Mouse (Mus musculus): Measurements from ENCODE around the gene Creb5. TPM values are rescaled to one million over a fixed set of nuclear protein-coding genes. Genes with fewer than 3 reads are reported as not detected.
"Not testable (repeated sequence)": the region's sequence is repeated elsewhere in the genome, so short reads cannot be mapped to it uniquely, and the experiment has no call there.

Creb5 gene
- polyA plus RNA-seq, 1 experiment from 2014 or later: 39.0 TPM

- Histone ChIP-seq H3K4me2 (ENCODE audit: low read depth, low read length, severe bottlenecking) (no peak overlapping the region), H3K27me3 (ENCODE audit: control insufficient read depth, insufficient read depth, low read length) (no peaks in the 10 kb centered on the region), H3K9ac (ENCODE audit: low read length) (no peak overlapping the region), H3K36me3 (ENCODE audit: control insufficient read depth, insufficient read depth, low read length) (no peaks in the 10 kb centered on the region), H3K4me1 (replicated peaks; ENCODE audit: control insufficient read depth, insufficient read depth, low read length) (peaks cover 2% of the 10 kb centered on the region; the same call in 1 of the 2 replicates), H3K27ac (ENCODE audit: low read depth, low read length) (no peak overlapping the region), H3K4me3 (ENCODE audit: low read depth, low read length) (no peak overlapping the region), H3K9me3 (ENCODE audit: control insufficient read depth, low read length) (no peaks in the 10 kb centered on the region)
- no peak for DNase-seq (ENCODE audit: low spot score)
- ATAC-seq (replicated peaks; ENCODE audit: low FRiP score): no peak
- 57% methylated on average over 7 of the region's 7 CpGs for WGBS
Measured at GRCm38 (mm10) chr6:53394026-53394425, 107.0 kb downstream of the Creb5 start.

GRCm38 (mm10) chr6:53395208-53395607, 108.1 kb downstream of the Creb5 start:
- 88% methylated on average over 4 of the region's 4 CpGs for WGBS
- Histone ChIP-seq H3K4me3 (ENCODE audit: low read depth, low read length) (no peak overlapping the region), H3K27ac (ENCODE audit: low read depth, low read length) (no peak overlapping the region), H3K27me3 (ENCODE audit: control insufficient read depth, insufficient read depth, low read length) (no peaks in the 10 kb centered on the region), H3K4me2 (ENCODE audit: low read depth, low read length, severe bottlenecking) (no peak overlapping the region), H3K9me3 (ENCODE audit: control insufficient read depth, low read length) (no peaks in the 10 kb centered on the region), H3K9ac (ENCODE audit: low read length) (no peak overlapping the region), H3K36me3 (ENCODE audit: control insufficient read depth, insufficient read depth, low read length) (no peaks in the 10 kb centered on the region), H3K4me1 (replicated peaks; ENCODE audit: control insufficient read depth, insufficient read depth, low read length) (peaks cover 2% of the 10 kb centered on the region; the same call in 1 of the 2 replicates)
- ATAC-seq (replicated peaks; ENCODE audit: low FRiP score) (no peak), DNase-seq (ENCODE audit: low spot score) (no peak)

GRCm38 (mm10) chr6:53396421-53396820, 109.4 kb downstream of the Creb5 start:
- 91% methylated on average over 3 of the region's 3 CpGs for WGBS
- Histone ChIP-seq H3K9ac (ENCODE audit: low read length) (no peak overlapping the region), H3K27me3 (ENCODE audit: control insufficient read depth, insufficient read depth, low read length) (no peaks in the 10 kb centered on the region), H3K36me3 (ENCODE audit: control insufficient read depth, insufficient read depth, low read length) (no peaks in the 10 kb centered on the region), H3K27ac (ENCODE audit: low read depth, low read length) (no peak overlapping the region), H3K4me1 (replicated peaks; ENCODE audit: control insufficient read depth, insufficient read depth, low read length) (peaks cover 2% of the 10 kb centered on the region; the same call in 1 of the 2 replicates), H3K9me3 (ENCODE audit: control insufficient read depth, low read length) (no peaks in the 10 kb centered on the region), H3K4me2 (ENCODE audit: low read depth, low read length, severe bottlenecking) (no peak overlapping the region), H3K4me3 (ENCODE audit: low read depth, low read length) (no peak overlapping the region)
- DNase-seq (ENCODE audit: low spot score): no peak
- no peak for ATAC-seq (replicated peaks; ENCODE audit: low FRiP score)

GRCm38 (mm10) chr6:53397797-53398196, 110.7 kb downstream of the Creb5 start:
- Histone ChIP-seq H3K4me1 (replicated peaks; ENCODE audit: control insufficient read depth, insufficient read depth, low read length) (peaks cover 2% of the 10 kb centered on the region; the same call in 1 of the 2 replicates), H3K9ac (ENCODE audit: low read length) (no peak overlapping the region), H3K36me3 (ENCODE audit: control insufficient read depth, insufficient read depth, low read length) (no peaks in the 10 kb centered on the region), H3K27ac (ENCODE audit: low read depth, low read length) (no peak overlapping the region), H3K4me3 (ENCODE audit: low read depth, low read length) (no peak overlapping the region), H3K9me3 (ENCODE audit: control insufficient read depth, low read length) (no peaks in the 10 kb centered on the region), H3K4me2 (ENCODE audit: low read depth, low read length, severe bottlenecking) (no peak overlapping the region), H3K27me3 (ENCODE audit: control insufficient read depth, insufficient read depth, low read length) (no peaks in the 10 kb centered on the region)
- no peak for DNase-seq (ENCODE audit: low spot score)
- ATAC-seq (replicated peaks; ENCODE audit: low FRiP score): no peak
- 71% methylated on average over 4 of the region's 4 CpGs for WGBS

GRCm38 (mm10) chr6:53398297-53399140, 111.4 kb downstream of the Creb5 start:
- ATAC-seq (replicated peaks; ENCODE audit: low FRiP score): no peak
- 50% methylated on average over 18 of the region's 18 CpGs for WGBS
- no peaks in the 10 kb centered on the region for H3K27me3 ChIP-seq (ENCODE audit: control insufficient read depth, insufficient read depth, low read length)
- DNase-seq (ENCODE audit: low spot score): no peak
- H3K9me3 ChIP-seq (ENCODE audit: control insufficient read depth, low read length): no peaks in the 10 kb centered on the region
- no peak overlapping the region for H3K27ac ChIP-seq (ENCODE audit: low read depth, low read length)
- H3K4me1 ChIP-seq (replicated peaks; ENCODE audit: control insufficient read depth, insufficient read depth, low read length): peaks cover 2% of the 10 kb centered on the region; the same call in 1 of the 2 replicates
- H3K4me2 ChIP-seq (ENCODE audit: low read depth, low read length, severe bottlenecking): no peak overlapping the region
- H3K4me3 ChIP-seq (ENCODE audit: low read depth, low read length): no peak overlapping the region
- no peak overlapping the region for H3K9ac ChIP-seq (ENCODE audit: low read length)
- H3K36me3 ChIP-seq (ENCODE audit: control insufficient read depth, insufficient read depth, low read length): no peaks in the 10 kb centered on the region

- no peak overlapping the region for H3K4me3 ChIP-seq (ENCODE audit: low read depth, low read length)
- no peaks in the 10 kb centered on the region for H3K27me3 ChIP-seq (ENCODE audit: control insufficient read depth, insufficient read depth, low read length)
- no peaks in the 10 kb centered on the region for H3K36me3 ChIP-seq (ENCODE audit: control insufficient read depth, insufficient read depth, low read length)
- ATAC-seq (replicated peaks; ENCODE audit: low FRiP score) (no peak), DNase-seq (ENCODE audit: low spot score) (no peak)
- no peaks in the 10 kb centered on the region for H3K9me3 ChIP-seq (ENCODE audit: control insufficient read depth, low read length)
- no peak overlapping the region for H3K9ac ChIP-seq (ENCODE audit: low read length)
- no peak overlapping the region for H3K27ac ChIP-seq (ENCODE audit: low read depth, low read length)
- 92% methylated on average over 6 of the region's 6 CpGs for WGBS
- no peak overlapping the region for H3K4me2 ChIP-seq (ENCODE audit: low read depth, low read length, severe bottlenecking)
- peaks cover 2% of the 10 kb centered on the region; the same call in 1 of the 2 replicates for H3K4me1 ChIP-seq (replicated peaks; ENCODE audit: control insufficient read depth, insufficient read depth, low read length)
Measured at GRCm38 (mm10) chr6:53401364-53401763, 114.3 kb downstream of the Creb5 start.

GRCm38 (mm10) chr6:53402551-53402950, 115.5 kb downstream of the Creb5 start:
- H3K4me1 ChIP-seq (replicated peaks; ENCODE audit: control insufficient read depth, insufficient read depth, low read length); H3K4me2 ChIP-seq (ENCODE audit: low read depth, low read length, severe bottlenecking); H3K9me3 ChIP-seq (ENCODE audit: control insufficient read depth, low read length); H3K4me3 ChIP-seq (ENCODE audit: low read depth, low read length); H3K27ac ChIP-seq (ENCODE audit: low read depth, low read length); DNase-seq (ENCODE audit: low spot score); H3K9ac ChIP-seq (ENCODE audit: low read length); ATAC-seq (replicated peaks; ENCODE audit: low FRiP score); H3K27me3 ChIP-seq (ENCODE audit: control insufficient read depth, insufficient read depth, low read length); H3K36me3 ChIP-seq (ENCODE audit: control insufficient read depth, insufficient read depth, low read length): not testable (repeated sequence)
- 89% methylated on average over 7 of the region's 7 CpGs for WGBS

- H3K27me3 ChIP-seq (ENCODE audit: control insufficient read depth, insufficient read depth, low read length): no peaks in the 10 kb centered on the region
- H3K36me3 ChIP-seq (ENCODE audit: control insufficient read depth, insufficient read depth, low read length): no peaks in the 10 kb centered on the region
- no peak for DNase-seq (ENCODE audit: low spot score)
- H3K4me2 ChIP-seq (ENCODE audit: low read depth, low read length, severe bottlenecking): no peak overlapping the region
- H3K9me3 ChIP-seq (ENCODE audit: control insufficient read depth, low read length): no peaks in the 10 kb centered on the region
- H3K4me3 ChIP-seq (ENCODE audit: low read depth, low read length): no peak overlapping the region
- ATAC-seq (replicated peaks; ENCODE audit: low FRiP score): no peak
- no peak overlapping the region for H3K27ac ChIP-seq (ENCODE audit: low read depth, low read length)
- 84% methylated on average over 6 of the region's 6 CpGs for WGBS
- no peaks in the 10 kb centered on the region for H3K4me1 ChIP-seq (replicated peaks; ENCODE audit: control insufficient read depth, insufficient read depth, low read length)
- no peak overlapping the region for H3K9ac ChIP-seq (ENCODE audit: low read length)
Measured at GRCm38 (mm10) chr6:53409183-53409582, 122.1 kb downstream of the Creb5 start.

- ATAC-seq (replicated peaks; ENCODE audit: low FRiP score): no peak
- no peaks in the 10 kb centered on the region for H3K27me3 ChIP-seq (ENCODE audit: control insufficient read depth, insufficient read depth, low read length)
- 66% methylated on average over 3 of the region's 3 CpGs for WGBS
- H3K9me3 ChIP-seq (ENCODE audit: control insufficient read depth, low read length): no peaks in the 10 kb centered on the region
- no peak overlapping the region for H3K4me2 ChIP-seq (ENCODE audit: low read depth, low read length, severe bottlenecking)
- no peak overlapping the region for H3K9ac ChIP-seq (ENCODE audit: low read length)
- H3K4me3 ChIP-seq (ENCODE audit: low read depth, low read length): no peak overlapping the region
- no peak overlapping the region for H3K27ac ChIP-seq (ENCODE audit: low read depth, low read length)
- H3K4me1 ChIP-seq (replicated peaks; ENCODE audit: control insufficient read depth, insufficient read depth, low read length): no peaks in the 10 kb centered on the region
- H3K36me3 ChIP-seq (ENCODE audit: control insufficient read depth, insufficient read depth, low read length): no peaks in the 10 kb centered on the region
- no peak for DNase-seq (ENCODE audit: low spot score)
Measured at GRCm38 (mm10) chr6:53421345-53421744, 134.3 kb downstream of the Creb5 start.

Measured in forebrain, embryonic 11.5 days (tissue).